Mouse (Mus musculus) hindbrain, embryonic 11.5 days (tissue): Measurements from ENCODE around the gene Ltbp1. TPM values are rescaled to one million over a fixed set of nuclear protein-coding genes. Genes with fewer than 3 reads are reported as not detected.

Experiments
- ATAC-seq: fragments of 200-750 bp; cut with Nextera tagmentation; 2 replicates; pipeline ENCODE4 v1.8.0; 2017; ENCODE audit warnings: mild to moderate bottlenecking, moderate TSS enrichment, moderate library complexity; ENCODE audit not compliant: low FRiP score
- DNase-seq: peaks from one replicate; pipeline ENCODE4 v3.0.0-alpha.2; 2015; ENCODE audit warnings: low spot score
- H3K27ac ChIP-seq: fragments of 300-500 bp; sonication (generic); 2 replicates; pipeline ENCODE4 v1.5.1; 2014; ENCODE audit warnings: mild to moderate bottlenecking, low read depth, low read length
- H3K27me3 ChIP-seq: fragments of 300-500 bp; sonication (generic); 2 replicates; pipeline ENCODE4 v1.6.1; 2014; ENCODE audit warnings: mild to moderate bottlenecking, low read length, moderate library complexity, mixed read lengths; ENCODE audit not compliant: control insufficient read depth, insufficient read depth
- H3K36me3 ChIP-seq: fragments of 300-500 bp; sonication (generic); 2 replicates; pipeline ENCODE4 v1.6.1; 2014; ENCODE audit warnings: mild to moderate bottlenecking, low read length, moderate library complexity, mixed read lengths; ENCODE audit not compliant: control insufficient read depth, insufficient read depth
- H3K4me1 ChIP-seq: fragments of 300-500 bp; sonication (generic); replicated peaks from 2 replicates; pipeline ENCODE4 v1.6.1; 2014; ENCODE audit warnings: low read length, mixed read lengths; ENCODE audit not compliant: control insufficient read depth, insufficient read depth
- H3K4me2 ChIP-seq: fragments of 300-500 bp; sonication (generic); replicated peaks from 2 replicates; pipeline ENCODE4 v1.6.1; 2014; ENCODE audit warnings: mild to moderate bottlenecking, low read depth, low read length
- H3K4me3 ChIP-seq: fragments of 300-500 bp; sonication (generic); 2 replicates; pipeline ENCODE4 v1.5.1; 2014; ENCODE audit warnings: low read depth, low read length
- H3K9ac ChIP-seq: fragments of 300-500 bp; sonication (generic); 2 replicates; pipeline ENCODE4 v1.6.1; 2014; ENCODE audit warnings: low read depth, low read length
- H3K9me3 ChIP-seq: fragments of 300-500 bp; sonication (generic); 2 replicates; pipeline ENCODE4 v1.6.1; 2016; ENCODE audit warnings: low read length; ENCODE audit not compliant: control insufficient read depth
- WGBS: fragments of 180-500 bp; shearing (Covaris S2); extraction: QIAGEN DNeasy Blood & Tissue Kit; methylation state at CpG from one replicate; pipeline ENCODE4 v1.1.7; 2014; 5-methylcytosine and 5-hydroxymethylcytosine counted together
- polyA plus RNA-seq: library from polyadenylated mRNA; unstranded; fragments of >200 nt; fragmentation: Nextera tagmentation; extraction: Ambion mirVana; gene quantifications from 2 replicates; pipeline ENCODE4 v1.2.1, GENCODE M21; 2014

Ltbp1 gene
- polyA plus RNA-seq, 1 experiment from 2014 or later, result 5.7 TPM

- no peak overlapping the region for H3K27ac ChIP-seq
- no peak overlapping the region for H3K4me3 ChIP-seq
- H3K4me2 ChIP-seq, result no peak overlapping the region
- no peak overlapping the region for H3K9ac ChIP-seq
- WGBS, result 97% methylated on average over 4 of the region's 4 CpGs
- H3K4me1 ChIP-seq, result no peaks in the 10 kb centered on the region
- DNase-seq, result no peak
- H3K27me3 ChIP-seq, result no peaks in the 10 kb centered on the region
- H3K36me3 ChIP-seq, result no peaks in the 10 kb centered on the region
- no peaks in the 10 kb centered on the region for H3K9me3 ChIP-seq
- no peak for ATAC-seq
Observed at GRCm38 (mm10) chr17:75347414-75347813, 342.0 kb downstream of the Ltbp1 start.

GRCm38 (mm10) chr17:75349109-75349508 lies 343.7 kb downstream of the Ltbp1 start:
- ATAC-seq (no peak), DNase-seq (no peak)
- no peaks in the 10 kb centered on the region for H3K4me1 ChIP-seq
- no peak overlapping the region for H3K4me3 ChIP-seq
- H3K27me3 ChIP-seq, result no peaks in the 10 kb centered on the region
- H3K9me3 ChIP-seq, result no peaks in the 10 kb centered on the region
- H3K27ac ChIP-seq, result no peak overlapping the region
- 87% methylated on average over 8 of the region's 8 CpGs for whole genome bisulfite sequencing
- H3K4me2 ChIP-seq, result no peak overlapping the region
- H3K9ac ChIP-seq, result no peak overlapping the region
- no peaks in the 10 kb centered on the region for H3K36me3 ChIP-seq

GRCm38 (mm10) chr17:75349602-75350001 lies 344.2 kb downstream of the Ltbp1 start:
- Histone ChIP-seq H3K36me3 (no peaks in the 10 kb centered on the region), H3K9me3 (no peaks in the 10 kb centered on the region), H3K4me3 (no peak overlapping the region), H3K27me3 (no peaks in the 10 kb centered on the region), H3K4me2 (no peak overlapping the region), H3K9ac (no peak overlapping the region), H3K4me1 (no peaks in the 10 kb centered on the region), H3K27ac (no peak overlapping the region)
- DNase-seq (no peak), ATAC-seq (no peak)
- 97% methylated on average over 3 of the region's 3 CpGs for WGBS

- no peak overlapping the region for H3K9ac ChIP-seq
- no peak for DNase-seq
- H3K4me3 ChIP-seq, result no peak overlapping the region
- ATAC-seq, result no peak
- H3K4me1 ChIP-seq, result no peaks in the 10 kb centered on the region
- H3K9me3 ChIP-seq, result no peaks in the 10 kb centered on the region
- no peak overlapping the region for H3K27ac ChIP-seq
- WGBS, result 85% methylated on average over 3 of the region's 3 CpGs
- no peaks in the 10 kb centered on the region for H3K27me3 ChIP-seq
- H3K36me3 ChIP-seq, result no peaks in the 10 kb centered on the region
- H3K4me2 ChIP-seq, result no peak overlapping the region
Observed at GRCm38 (mm10) chr17:75353323-75353722, 348.0 kb downstream of the Ltbp1 start.

- Histone ChIP-seq H3K4me3 (no peak overlapping the region), H3K36me3 (no peaks in the 10 kb centered on the region), H3K27me3 (no peaks in the 10 kb centered on the region), H3K9me3 (no peaks in the 10 kb centered on the region), H3K9ac (no peak overlapping the region), H3K4me1 (no peaks in the 10 kb centered on the region), H3K4me2 (no peak overlapping the region), H3K27ac (no peak overlapping the region)
- WGBS, result 88% methylated on average over 5 of the region's 5 CpGs
- DNase-seq, result no peak
- no peak for ATAC-seq
Observed at GRCm38 (mm10) chr17:75355431-75355830, 350.1 kb downstream of the Ltbp1 start.

GRCm38 (mm10) chr17:75360111-75360510 lies 354.7 kb downstream of the Ltbp1 start:
- no peaks in the 10 kb centered on the region for H3K27me3 ChIP-seq
- ATAC-seq, result no peak

GRCm38 (mm10) chr17:75366332-75366731 lies 361.0 kb downstream of the Ltbp1 start:
- no peak overlapping the region for H3K4me3 ChIP-seq
- no peaks in the 10 kb centered on the region for H3K4me1 ChIP-seq
- H3K36me3 ChIP-seq, result no peaks in the 10 kb centered on the region
- no peak for ATAC-seq
- DNase-seq, result no peak
- H3K9ac ChIP-seq, result no peak overlapping the region
- WGBS, result 99% methylated on average over 6 of the region's 6 CpGs
- no peak overlapping the region for H3K27ac ChIP-seq
- H3K27me3 ChIP-seq, result no peaks in the 10 kb centered on the region
- H3K9me3 ChIP-seq, result no peaks in the 10 kb centered on the region
- no peak overlapping the region for H3K4me2 ChIP-seq

More at GRCm38 (mm10) chr17:75360111-75360510, 354.7 kb downstream of the Ltbp1 start:
- Histone ChIP-seq H3K27ac (no peak overlapping the region), H3K4me1 (no peaks in the 10 kb centered on the region), H3K9me3 (no peaks in the 10 kb centered on the region), H3K36me3 (no peaks in the 10 kb centered on the region), H3K9ac (no peak overlapping the region), H3K4me3 (no peak overlapping the region), H3K4me2 (no peak overlapping the region)
- 95% methylated on average over 7 of the region's 7 CpGs for WGBS
- no peak for DNase-seq

GRCm38 (mm10) chr17:75367486-75368155 lies 362.3 kb downstream of the Ltbp1 start:
- no peak overlapping the region for H3K4me2 ChIP-seq
- no peak for DNase-seq
- WGBS, result 95% methylated on average over 18 of the region's 18 CpGs
- no peaks in the 10 kb centered on the region for H3K27me3 ChIP-seq
- no peaks in the 10 kb centered on the region for H3K9me3 ChIP-seq
- no peak overlapping the region for H3K27ac ChIP-seq
- no peak overlapping the region for H3K9ac ChIP-seq
- ATAC-seq, result no peak
- H3K36me3 ChIP-seq, result no peaks in the 10 kb centered on the region
- no peak overlapping the region for H3K4me3 ChIP-seq
- H3K4me1 ChIP-seq, result no peaks in the 10 kb centered on the region

- no peak for DNase-seq
- Histone ChIP-seq H3K4me3 (no peak overlapping the region), H3K27me3 (no peaks in the 10 kb centered on the region), H3K36me3 (no peaks in the 10 kb centered on the region), H3K4me1 (no peaks in the 10 kb centered on the region), H3K9me3 (no peaks in the 10 kb centered on the region), H3K9ac (no peak overlapping the region), H3K27ac (no peak overlapping the region), H3K4me2 (no peak overlapping the region)
- no peak for ATAC-seq
- 90% methylated on average over 5 of the region's 5 CpGs for WGBS
Observed at GRCm38 (mm10) chr17:75368580-75368979, 363.2 kb downstream of the Ltbp1 start.
